Mouse (Mus musculus): Measurements from ENCODE around the gene Srek1ip1. TPM values are rescaled to one million over a fixed set of nuclear protein-coding genes. Genes with fewer than 3 reads are reported as not detected.

Gene Srek1ip1
- polyA plus RNA-seq, 1 experiment from 2014 or later, result 18.7 TPM

DNA sequence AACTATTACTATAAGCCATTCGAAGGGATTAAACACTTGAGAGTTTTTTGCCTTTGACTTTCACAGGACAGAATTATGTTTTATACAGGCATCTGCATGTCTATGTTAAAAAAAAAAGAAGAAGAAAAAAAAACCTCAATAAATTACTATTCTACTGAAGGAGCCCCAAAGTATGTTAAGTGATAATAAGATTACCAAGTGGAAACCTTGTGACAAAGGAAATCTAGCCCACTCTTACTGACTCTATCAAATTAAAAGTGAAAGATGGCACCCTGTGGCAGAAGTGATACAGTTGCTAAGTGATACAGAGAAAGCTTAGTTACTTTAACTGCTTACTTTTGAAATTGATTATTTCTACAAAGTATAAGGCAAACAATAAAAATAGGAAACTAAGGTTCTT, 29.6 kb downstream of the Srek1ip1 start:
- H3K27me3 ChIP-seq (ENCODE audit: control insufficient read depth, insufficient read depth, low read length), result no peaks in the 10 kb centered on the region
- no peaks in the 10 kb centered on the region; the same call in 1 of the 2 replicates for H3K36me3 ChIP-seq (ENCODE audit: control insufficient read depth, insufficient read depth, low read length)
- H3K27ac ChIP-seq (ENCODE audit: low read depth, low read length), result no peak overlapping the region
- H3K4me1 ChIP-seq (ENCODE audit: control insufficient read depth, insufficient read depth, low read length), result no peaks in the 10 kb centered on the region; the same call in 1 of the 2 replicates
- H3K4me3 ChIP-seq (ENCODE audit: low read depth, low read length), result no peak overlapping the region
- no peak for ATAC-seq (ENCODE audit: insufficient read depth, low FRiP score, low TSS enrichment)
- no peak for DNase-seq (ENCODE audit: low spot score)
- no peak overlapping the region for H3K9ac ChIP-seq (ENCODE audit: low read length)
- no peak overlapping the region for H3K4me2 ChIP-seq (ENCODE audit: low read depth)
- H3K9me3 ChIP-seq (ENCODE audit: control insufficient read depth, low read length), result no peaks in the 10 kb centered on the region
- 84% methylated on average over 1 of the region's 1 CpGs for WGBS

DNA sequence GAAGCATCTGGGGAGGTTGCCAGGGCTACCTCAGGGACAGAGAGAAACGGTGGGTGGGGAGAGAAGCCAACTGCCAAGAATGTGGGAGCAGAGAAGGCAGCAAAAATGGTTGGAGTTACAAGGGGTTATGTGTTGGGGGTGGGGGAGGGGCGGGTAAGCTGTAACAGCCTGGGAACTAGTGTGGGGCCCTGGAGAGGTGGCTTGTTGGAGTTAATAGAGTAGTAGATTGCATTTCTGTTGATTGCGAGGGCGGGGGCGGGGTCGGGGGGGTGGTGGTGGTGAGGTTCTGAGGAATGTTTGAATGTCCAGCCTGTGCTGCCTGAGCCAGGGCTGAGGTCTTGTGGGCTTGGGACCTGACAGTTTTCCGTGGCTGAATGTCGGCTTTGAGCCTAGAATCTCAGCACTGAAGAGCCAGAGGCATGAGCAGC, 30.1 kb downstream of the Srek1ip1 start:
- no peaks in the 10 kb centered on the region; the same call in 1 of the 2 replicates for H3K4me1 ChIP-seq (ENCODE audit: control insufficient read depth, insufficient read depth, low read length)
- no peak overlapping the region for H3K4me3 ChIP-seq (ENCODE audit: low read depth, low read length)
- no peak overlapping the region for H3K4me2 ChIP-seq (ENCODE audit: low read depth)
- peaks cover 2% of the 10 kb centered on the region; the same call in 1 of the 2 replicates for H3K36me3 ChIP-seq (ENCODE audit: control insufficient read depth, insufficient read depth, low read length)
- no peaks in the 10 kb centered on the region for H3K9me3 ChIP-seq (ENCODE audit: control insufficient read depth, low read length)
- peak; percentile 35 for ATAC-seq (ENCODE audit: insufficient read depth, low FRiP score, low TSS enrichment)
- no peak overlapping the region; the same call in 1 of the 2 replicates for H3K27ac ChIP-seq (ENCODE audit: low read depth, low read length)
- DNase-seq (ENCODE audit: low spot score), result peak; percentile 21
- 20% methylated on average over 8 of the region's 8 CpGs for WGBS
- H3K27me3 ChIP-seq (ENCODE audit: control insufficient read depth, insufficient read depth, low read length), result no peaks in the 10 kb centered on the region
- H3K9ac ChIP-seq (ENCODE audit: low read length), result no peak overlapping the region

DNA sequence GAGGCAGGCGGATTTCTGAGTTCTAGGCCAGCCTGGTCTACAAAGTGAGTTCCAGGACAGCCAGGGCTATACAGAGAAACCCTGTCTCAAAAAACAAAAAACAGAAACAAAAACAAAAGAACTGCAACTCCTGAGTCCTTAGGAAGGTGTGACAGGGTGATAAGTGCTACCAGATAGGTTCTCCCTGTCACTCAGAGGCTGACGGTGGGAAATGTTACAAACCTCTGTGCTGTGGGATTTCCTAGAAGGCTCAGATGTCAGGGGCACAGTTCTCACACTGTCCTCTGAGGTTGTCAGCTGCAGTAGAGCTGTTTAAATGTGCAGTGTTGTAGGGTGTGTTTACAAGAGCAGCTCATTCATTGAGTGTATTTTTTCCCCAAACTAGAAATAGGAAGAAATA, 33.2 kb downstream of the Srek1ip1 start:
- Histone ChIP-seq H3K9ac (ENCODE audit: low read length) (no peak overlapping the region), H3K4me1 (ENCODE audit: control insufficient read depth, insufficient read depth, low read length) (no peaks in the 10 kb centered on the region), H3K4me2 (ENCODE audit: low read depth) (no peak overlapping the region), H3K36me3 (ENCODE audit: control insufficient read depth, insufficient read depth, low read length) (peaks cover 8% of the 10 kb centered on the region), H3K27ac (ENCODE audit: low read depth, low read length) (no peak overlapping the region), H3K27me3 (ENCODE audit: control insufficient read depth, insufficient read depth, low read length) (no peaks in the 10 kb centered on the region), H3K9me3 (ENCODE audit: control insufficient read depth, low read length) (no peaks in the 10 kb centered on the region), H3K4me3 (ENCODE audit: low read depth, low read length) (no peak overlapping the region)
- DNase-seq (ENCODE audit: low spot score) (no peak), ATAC-seq (ENCODE audit: insufficient read depth, low FRiP score, low TSS enrichment) (no peak)
- 81% methylated on average over 2 of the region's 2 CpGs for WGBS

DNA sequence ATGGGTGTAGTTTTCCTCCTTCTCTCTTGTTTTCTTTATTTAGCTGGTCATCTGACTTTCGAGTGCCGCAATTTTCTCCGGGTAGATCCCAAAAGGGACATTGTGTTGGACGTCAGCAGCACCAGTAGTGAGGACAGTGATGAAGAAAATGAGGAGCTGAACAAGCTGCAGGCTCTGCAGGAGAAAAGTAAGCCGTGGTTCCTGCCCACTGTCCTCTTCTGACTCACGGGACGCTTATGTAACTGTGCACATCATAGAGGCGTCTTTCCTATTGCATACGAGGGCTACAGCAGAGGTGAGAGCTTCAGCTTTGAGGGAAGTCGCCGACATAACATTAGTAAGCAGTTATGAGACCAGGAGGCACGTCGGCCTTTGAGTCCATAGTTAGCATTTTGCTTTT, 40.5 kb downstream of the Srek1ip1 start:
- 96% methylated on average over 13 of the region's 13 CpGs for WGBS
- peaks cover 8% of the 10 kb centered on the region for H3K36me3 ChIP-seq (ENCODE audit: control insufficient read depth, insufficient read depth, low read length)

DNA sequence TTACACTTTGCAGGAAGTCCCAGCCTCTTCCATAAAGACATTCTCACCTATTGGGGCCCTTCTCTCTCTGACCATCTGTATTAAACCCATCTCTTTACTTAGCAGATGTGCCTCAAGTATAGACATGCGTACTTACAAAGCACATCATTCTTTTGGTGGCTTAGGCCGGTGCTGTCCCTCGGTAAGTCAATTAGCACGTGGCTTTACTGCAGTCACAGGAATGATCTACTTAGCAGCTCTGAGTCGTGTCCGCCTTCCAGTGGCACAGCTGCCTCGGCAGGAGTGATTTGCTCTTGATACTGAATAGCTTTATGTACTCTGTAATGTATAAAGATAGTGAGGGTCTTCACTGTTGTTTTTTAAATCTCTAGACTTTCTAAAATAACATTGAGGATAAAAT, 45.3 kb downstream of the Srek1ip1 start:
- Histone ChIP-seq H3K27me3 (ENCODE audit: control insufficient read depth, insufficient read depth, low read length) (no peaks in the 10 kb centered on the region), H3K4me1 (ENCODE audit: control insufficient read depth, insufficient read depth, low read length) (no peaks in the 10 kb centered on the region), H3K4me2 (ENCODE audit: low read depth) (no peak overlapping the region), H3K36me3 (ENCODE audit: control insufficient read depth, insufficient read depth, low read length) (peaks cover 3% of the 10 kb centered on the region; the same call in 1 of the 2 replicates), H3K27ac (ENCODE audit: low read depth, low read length) (no peak overlapping the region), H3K9me3 (ENCODE audit: control insufficient read depth, low read length) (no peaks in the 10 kb centered on the region), H3K9ac (ENCODE audit: low read length) (no peak overlapping the region), H3K4me3 (ENCODE audit: low read depth, low read length) (no peak overlapping the region)
- no peak for ATAC-seq (ENCODE audit: insufficient read depth, low FRiP score, low TSS enrichment)
- DNase-seq (ENCODE audit: low spot score), result no peak
- 65% methylated on average over 7 of the region's 7 CpGs for WGBS

More for the DNA sequence above, 40.5 kb downstream of the Srek1ip1 start:
- ATAC-seq (ENCODE audit: insufficient read depth, low FRiP score, low TSS enrichment), result no peak
- Histone ChIP-seq H3K4me2 (ENCODE audit: low read depth) (no peak overlapping the region), H3K27me3 (ENCODE audit: control insufficient read depth, insufficient read depth, low read length) (no peaks in the 10 kb centered on the region), H3K27ac (ENCODE audit: low read depth, low read length) (no peak overlapping the region), H3K9me3 (ENCODE audit: control insufficient read depth, low read length) (no peaks in the 10 kb centered on the region), H3K9ac (ENCODE audit: low read length) (no peak overlapping the region), H3K4me3 (ENCODE audit: low read depth, low read length) (no peak overlapping the region), H3K4me1 (ENCODE audit: control insufficient read depth, insufficient read depth, low read length) (no peaks in the 10 kb centered on the region)
- DNase-seq (ENCODE audit: low spot score), result no peak

DNA sequence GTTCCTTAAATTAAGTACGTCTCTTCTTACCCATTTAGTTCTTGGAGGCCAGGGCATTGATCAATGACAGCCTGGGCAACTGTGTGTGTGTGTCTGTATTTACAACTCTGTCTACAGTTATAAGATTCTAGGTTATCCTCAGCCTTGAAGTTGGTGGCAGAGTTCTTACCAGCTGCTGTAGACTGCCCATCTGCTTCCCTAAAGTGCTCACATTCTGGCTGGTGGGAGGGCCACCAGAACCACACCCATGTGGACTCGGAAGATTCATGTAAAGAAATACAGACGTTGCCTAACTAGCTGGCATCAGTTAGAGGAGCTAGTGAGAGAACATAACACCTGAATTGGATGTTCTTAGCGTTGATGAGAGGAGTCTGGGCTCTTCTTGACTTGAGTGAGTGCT, 49.7 kb downstream of the Srek1ip1 start:
- no peaks in the 10 kb centered on the region for H3K4me1 ChIP-seq (ENCODE audit: control insufficient read depth, insufficient read depth, low read length)
- H3K4me2 ChIP-seq (ENCODE audit: low read depth), result no peak overlapping the region
- DNase-seq (ENCODE audit: low spot score) (no peak), ATAC-seq (ENCODE audit: insufficient read depth, low FRiP score, low TSS enrichment) (no peak)
- H3K9ac ChIP-seq (ENCODE audit: low read length), result no peak overlapping the region
- peaks cover 2% of the 10 kb centered on the region; the same call in 1 of the 2 replicates for H3K36me3 ChIP-seq (ENCODE audit: control insufficient read depth, insufficient read depth, low read length)
- H3K9me3 ChIP-seq (ENCODE audit: control insufficient read depth, low read length), result no peaks in the 10 kb centered on the region
- H3K4me3 ChIP-seq (ENCODE audit: low read depth, low read length), result no peak overlapping the region
- H3K27me3 ChIP-seq (ENCODE audit: control insufficient read depth, insufficient read depth, low read length), result no peaks in the 10 kb centered on the region
- H3K27ac ChIP-seq (ENCODE audit: low read depth, low read length), result no peak overlapping the region
- 77% methylated on average over 4 of the region's 4 CpGs for WGBS

DNA sequence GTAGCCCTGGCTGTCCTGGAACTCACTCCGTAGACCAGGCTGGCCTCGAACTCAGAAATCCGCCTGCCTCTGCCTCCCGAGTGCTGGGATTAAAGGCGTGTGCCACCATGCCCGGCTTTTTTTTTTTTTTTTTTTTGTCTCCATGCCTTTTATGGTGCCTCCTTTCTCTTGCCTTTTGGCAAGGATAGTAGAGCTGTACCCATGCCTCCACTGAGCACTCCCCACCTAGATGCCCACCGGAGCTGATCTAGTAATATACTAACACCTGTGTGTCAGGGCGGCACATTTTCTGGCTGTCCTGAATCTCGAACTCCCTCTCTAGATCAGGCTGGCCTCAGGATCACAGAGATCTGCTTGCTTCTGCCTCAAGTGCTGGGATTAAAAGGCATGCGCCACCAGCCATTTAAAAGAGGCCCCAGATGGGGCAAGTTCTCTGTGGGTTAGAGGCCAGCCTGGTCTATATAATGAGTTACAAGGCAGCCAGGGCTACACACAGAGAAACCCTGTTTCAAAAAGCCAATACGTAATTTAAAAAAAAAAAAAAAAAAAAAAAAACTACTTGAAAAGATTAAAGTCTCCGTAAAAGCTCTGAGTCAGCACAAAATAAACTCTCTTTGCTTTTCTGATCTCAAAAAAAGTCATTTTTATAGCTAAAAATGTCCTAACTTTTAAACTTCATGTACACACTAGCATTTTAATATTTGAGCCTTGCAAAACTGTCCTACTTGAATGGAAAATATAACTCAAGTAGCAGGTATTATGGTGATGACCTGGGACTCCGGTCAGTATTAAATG, 51.2 kb downstream of the Srek1ip1 start:
- Histone ChIP-seq H3K4me3 (ENCODE audit: low read depth, low read length) (no peak overlapping the region), H3K4me1 (ENCODE audit: control insufficient read depth, insufficient read depth, low read length) (no peaks in the 10 kb centered on the region), H3K9me3 (ENCODE audit: control insufficient read depth, low read length) (no peaks in the 10 kb centered on the region), H3K9ac (ENCODE audit: low read length) (no peak overlapping the region), H3K4me2 (ENCODE audit: low read depth) (no peak overlapping the region), H3K27ac (ENCODE audit: low read depth, low read length) (no peak overlapping the region), H3K36me3 (ENCODE audit: control insufficient read depth, insufficient read depth, low read length) (no peaks in the 10 kb centered on the region), H3K27me3 (ENCODE audit: control insufficient read depth, insufficient read depth, low read length) (no peaks in the 10 kb centered on the region)
- 91% methylated on average over 9 of the region's 13 CpGs for WGBS
- no peak for ATAC-seq (ENCODE audit: insufficient read depth, low FRiP score, low TSS enrichment)
- DNase-seq (ENCODE audit: low spot score), result no peak

DNA sequence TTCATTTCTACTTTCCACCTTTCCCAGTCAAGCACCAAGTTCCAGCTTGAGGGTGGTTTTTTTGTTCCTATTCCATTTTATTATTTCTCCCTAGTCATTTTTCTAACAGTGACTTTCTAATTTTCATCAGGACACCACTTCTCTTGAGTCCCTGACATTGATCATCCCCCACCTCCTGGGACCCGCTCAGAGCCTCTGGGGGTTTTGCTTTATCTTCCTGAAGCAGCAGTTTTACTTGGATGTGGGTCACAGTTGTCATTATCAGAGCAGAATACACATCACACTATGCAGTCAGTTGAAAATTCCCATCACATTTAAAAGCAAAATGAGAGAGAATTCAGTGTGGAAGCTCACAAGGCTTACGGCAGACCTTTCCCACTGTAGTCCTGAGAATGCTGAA, 61.4 kb downstream of the Srek1ip1 start:
- WGBS, result 91% methylated on average over 2 of the region's 2 CpGs
- H3K9ac ChIP-seq (ENCODE audit: low read length), result no peak overlapping the region
- DNase-seq (ENCODE audit: low spot score), result no peak
- no peak overlapping the region for H3K4me2 ChIP-seq (ENCODE audit: low read depth)
- no peaks in the 10 kb centered on the region for H3K4me1 ChIP-seq (ENCODE audit: control insufficient read depth, insufficient read depth, low read length)
- no peaks in the 10 kb centered on the region for H3K27me3 ChIP-seq (ENCODE audit: control insufficient read depth, insufficient read depth, low read length)
- H3K27ac ChIP-seq (ENCODE audit: low read depth, low read length), result no peak overlapping the region
- no peak for ATAC-seq (ENCODE audit: insufficient read depth, low FRiP score, low TSS enrichment)
- no peak overlapping the region for H3K4me3 ChIP-seq (ENCODE audit: low read depth, low read length)
- H3K36me3 ChIP-seq (ENCODE audit: control insufficient read depth, insufficient read depth, low read length), result no peaks in the 10 kb centered on the region
- no peaks in the 10 kb centered on the region for H3K9me3 ChIP-seq (ENCODE audit: control insufficient read depth, low read length)

Data from neural tube, embryonic 11.5 days (tissue).